Mouse (Mus musculus) thymus, adult 2 months (tissue): ENCODE results near the gene Fars2. TPM values are rescaled to one million over a fixed set of nuclear protein-coding genes. Genes with fewer than 3 reads are reported as not detected.

Source experiments
- DNase-seq: peaks from one replicate; pipeline ENCODE4 v3.0.0; 2021
- H3K27ac ChIP-seq: fragments of 200-500 bp; 2 replicates; pipeline ENCODE4 v1.5.1; 2012; ENCODE audit warnings: low read length, control low read depth; ENCODE audit not compliant: control insufficient read depth, insufficient read depth
- H3K27me3 ChIP-seq: fragments of 200-500 bp; 2 replicates; pipeline ENCODE4 v1.6.1; 2012; ENCODE audit warnings: mild to moderate bottlenecking, low read length, moderate library complexity, mixed read lengths; ENCODE audit not compliant: control insufficient read depth, insufficient read depth
- H3K36me3 ChIP-seq: fragments of 200-500 bp; 2 replicates; pipeline ENCODE4 v1.6.1; 2012; ENCODE audit warnings: mild to moderate bottlenecking, low read length, moderate library complexity; ENCODE audit not compliant: control insufficient read depth, insufficient read depth
- H3K4me1 ChIP-seq: fragments of 200-500 bp; replicated peaks from 2 replicates; pipeline ENCODE4 v1.6.1; 2012; ENCODE audit warnings: low read length; ENCODE audit not compliant: control insufficient read depth, insufficient read depth
- H3K4me3 ChIP-seq: fragments of 200-500 bp; 2 replicates; pipeline ENCODE4 v1.5.1; 2012; ENCODE audit warnings: mild to moderate bottlenecking, low read length, control low read depth, moderate library complexity; ENCODE audit not compliant: control insufficient read depth, insufficient read depth
- CTCF ChIP-seq: fragments of 200-500 bp; IDR thresholded peaks from 2 replicates; pipeline ENCODE4 v1.5.1; 2012; ENCODE audit warnings: mild to moderate bottlenecking, control low read depth, low read length, moderate library complexity, borderline replicate concordance; ENCODE audit not compliant: control insufficient read depth, poor library complexity, insufficient read depth; ENCODE audit errors: extremely low read depth
- POLR2A ChIP-seq: fragments of 200-500 bp; IDR thresholded peaks from 2 replicates; pipeline ENCODE4 v1.6.1; 2012; ENCODE audit warnings: mild to moderate bottlenecking, low read length, control low read depth, moderate library complexity; ENCODE audit not compliant: control insufficient read depth, poor library complexity, insufficient read depth; ENCODE audit errors: extremely low read depth
- WGBS: fragments of 180-500 bp; shearing (Covaris S2); methylation state at CpG from one replicate; pipeline ENCODE4 v1.1.7; 2018; 5-methylcytosine and 5-hydroxymethylcytosine counted together
- polyA plus RNA-seq: library from polyadenylated mRNA; depleted of rRNA; stranded (reverse); fragments of >200 nt; gene quantifications from 2 replicates; pipeline ENCODE4 v1.2.3, GENCODE M21; 2012

Gene Fars2
- polyA plus RNA-seq, 1 experiment = 47.6 TPM

DNA sequence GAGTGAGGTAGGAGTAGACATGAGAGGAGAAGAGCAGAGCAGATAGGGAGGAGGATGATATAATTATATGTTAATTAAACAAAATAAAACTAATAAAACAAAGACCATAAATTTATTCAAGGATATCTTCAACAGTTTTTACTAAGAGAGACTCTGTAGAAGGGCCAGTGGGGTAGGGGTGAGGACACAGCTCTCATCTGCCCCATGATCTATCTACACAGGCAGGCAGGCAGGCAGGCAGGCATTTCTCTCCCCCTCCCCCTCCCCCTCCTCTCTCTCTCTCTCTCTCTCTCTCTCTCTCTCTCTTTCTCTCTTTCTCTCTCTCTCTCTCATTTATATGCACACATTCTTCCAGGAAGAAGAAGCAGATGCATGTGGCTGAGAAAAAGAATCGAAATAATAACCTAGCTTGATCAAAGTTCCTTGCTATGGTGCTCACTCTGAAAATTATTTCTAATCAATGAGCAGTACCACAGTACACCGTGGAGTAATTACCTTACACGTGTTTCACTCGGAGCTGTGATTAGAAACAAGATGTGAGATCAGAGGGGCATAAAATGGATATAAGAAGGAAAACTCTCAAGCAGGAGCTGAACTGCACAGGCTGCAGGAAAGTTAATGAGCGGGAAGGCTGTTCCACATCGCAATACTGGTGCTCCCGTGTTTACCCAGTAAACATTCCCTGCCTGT lies 312.4 kb downstream of the Fars2 start:
- H3K27me3 ChIP-seq = no peaks in the 10 kb centered on the region
- WGBS = 96% methylated on average over 7 of the region's 7 CpGs
- H3K27ac ChIP-seq = no peak overlapping the region
- DNase-seq = no peak
- H3K4me3 ChIP-seq = no peak overlapping the region
- no peaks in the 10 kb centered on the region for H3K4me1 ChIP-seq
- H3K36me3 ChIP-seq = no peaks in the 10 kb centered on the region
- no peak for TF ChIP-seq POLR2A
- TF ChIP-seq CTCF = no peak

DNA sequence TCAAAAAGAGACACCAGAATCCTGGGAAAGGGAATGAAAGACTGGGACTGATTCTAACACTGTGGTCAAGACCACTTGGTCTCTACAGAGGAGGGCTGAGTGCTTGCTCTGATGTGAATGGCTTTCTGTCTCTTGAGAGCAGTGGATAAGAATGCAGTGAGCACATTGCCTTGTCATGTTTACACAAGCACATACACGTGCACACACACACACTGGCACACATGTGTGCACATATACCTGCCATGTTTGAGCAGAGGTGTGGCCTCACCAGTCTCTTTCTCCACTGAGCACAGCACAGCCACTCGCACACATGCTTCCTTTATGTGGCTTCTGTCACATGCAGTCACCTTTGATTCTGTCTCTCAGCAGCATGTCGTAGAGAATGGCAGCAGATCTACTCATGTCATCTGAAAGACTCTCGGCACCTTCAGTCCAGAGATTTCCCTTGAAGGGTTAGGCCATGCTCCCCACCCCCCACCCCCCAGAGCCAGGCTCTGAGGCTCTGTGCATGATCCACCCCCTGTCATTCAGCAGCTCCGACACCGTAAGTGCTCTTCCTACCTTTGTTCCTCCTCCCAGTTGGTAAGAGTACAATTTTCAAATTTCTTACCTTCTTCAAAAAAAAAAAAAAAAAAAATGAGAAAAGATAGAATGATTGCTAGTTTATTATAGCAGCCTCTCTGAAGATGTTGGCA lies 313.4 kb downstream of the Fars2 start:
- Histone ChIP-seq H3K27me3 (no peaks in the 10 kb centered on the region), H3K36me3 (no peaks in the 10 kb centered on the region), H3K4me1 (no peaks in the 10 kb centered on the region), H3K4me3 (no peak overlapping the region), H3K27ac (no peak overlapping the region)
- WGBS = 46% methylated on average over 6 of the region's 6 CpGs
- peak; percentile 3 for DNase-seq
- TF ChIP-seq POLR2A (no peak), CTCF (no peak)

DNA sequence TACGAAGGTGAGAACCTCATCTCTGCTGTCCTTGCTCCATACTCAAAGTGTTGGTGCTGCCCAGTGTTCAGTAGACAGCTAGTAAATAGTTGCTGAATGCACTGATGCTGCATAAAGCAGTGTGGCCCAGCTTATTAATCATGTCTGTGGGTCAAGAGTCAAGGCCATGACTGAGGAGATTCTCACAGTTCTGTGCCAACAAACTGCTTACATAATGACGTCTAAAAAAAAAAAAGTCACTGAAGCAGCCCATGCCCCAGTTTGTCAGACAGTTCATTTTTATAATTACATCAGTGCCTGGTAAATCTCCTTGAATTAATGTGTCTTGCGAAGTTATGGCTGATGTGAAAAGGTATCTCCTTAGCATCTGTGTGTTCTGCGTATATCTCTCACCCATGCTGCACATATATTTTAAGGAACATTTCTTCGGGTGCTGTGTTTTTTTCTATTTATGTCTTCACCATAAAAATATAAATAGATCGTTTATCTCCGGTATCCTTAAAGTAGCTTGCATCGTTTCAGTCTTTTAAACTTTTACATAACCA lies 314.8 kb downstream of the Fars2 start:
- no peaks in the 10 kb centered on the region for H3K4me1 ChIP-seq
- H3K4me3 ChIP-seq = no peak overlapping the region
- WGBS = 97% methylated on average over 8 of the region's 8 CpGs
- TF ChIP-seq CTCF = no peak
- TF ChIP-seq POLR2A = no peak
- H3K36me3 ChIP-seq = no peaks in the 10 kb centered on the region
- H3K27me3 ChIP-seq = no peaks in the 10 kb centered on the region
- no peak for DNase-seq
- H3K27ac ChIP-seq = no peak overlapping the region

DNA sequence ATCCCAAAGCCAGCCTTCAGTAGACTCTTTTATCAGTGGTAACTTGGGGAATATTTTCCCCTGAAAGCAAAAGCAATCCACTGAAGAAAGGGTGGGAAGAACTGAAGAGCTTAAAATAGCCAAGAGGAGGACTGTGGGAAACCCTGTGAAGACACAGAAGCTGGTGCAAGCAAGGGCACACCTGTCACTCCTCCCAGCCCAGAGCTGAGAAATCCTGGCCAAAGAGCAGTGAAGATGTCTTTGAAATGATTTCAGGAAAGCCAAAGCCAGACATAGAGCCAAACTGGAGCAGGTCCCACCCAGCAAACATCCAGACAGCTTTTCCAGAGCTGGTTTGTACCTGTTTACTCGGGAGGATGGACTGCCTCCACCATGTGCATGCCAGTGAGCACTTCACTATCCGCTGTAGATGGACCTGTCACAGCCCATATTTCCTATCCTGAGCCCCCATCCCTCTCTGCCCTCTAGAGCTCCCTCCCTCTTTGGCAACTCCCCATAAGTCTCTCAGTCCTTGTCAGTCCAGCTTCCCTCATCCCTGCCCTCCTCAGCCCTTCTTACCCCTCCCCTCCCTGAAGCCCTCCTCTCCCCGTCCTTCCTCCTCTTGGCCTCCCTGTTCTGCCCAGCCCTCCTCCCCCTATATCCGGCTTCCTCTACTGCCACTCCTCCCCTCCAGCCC lies 327.7 kb downstream of the Fars2 start:
- TF ChIP-seq CTCF (no peak), POLR2A (no peak)
- 95% methylated on average over 4 of the region's 4 CpGs for WGBS

DNA sequence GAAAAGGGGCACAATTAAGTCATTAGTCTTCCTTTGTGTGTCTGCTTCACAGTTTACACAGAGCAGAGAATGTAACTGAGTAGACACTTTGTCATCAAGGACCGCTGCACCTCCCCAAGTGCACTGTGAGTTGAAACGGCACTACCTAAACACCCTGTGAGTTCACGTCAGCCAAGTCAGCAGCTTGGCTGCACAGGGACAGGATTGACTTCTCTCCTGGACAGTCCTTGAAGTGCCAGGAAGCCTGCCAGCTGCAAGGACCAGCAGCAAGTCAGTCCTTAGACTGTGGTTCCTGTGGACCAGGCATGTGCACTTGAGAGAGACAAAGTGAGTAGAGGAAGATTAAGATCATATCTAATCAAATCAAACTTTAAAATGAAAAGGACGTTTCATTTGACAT lies 330.7 kb downstream of the Fars2 start:
- WGBS = 83% methylated on average over 4 of the region's 4 CpGs
- Histone ChIP-seq H3K4me1 (peaks cover 4% of the 10 kb centered on the region), H3K36me3 (no peaks in the 10 kb centered on the region), H3K27me3 (no peaks in the 10 kb centered on the region), H3K27ac (no peak overlapping the region), H3K4me3 (no peak overlapping the region)
- DNase-seq = no peak
- TF ChIP-seq POLR2A (no peak), CTCF (no peak)

More for the DNA sequence above, 327.7 kb downstream of the Fars2 start:
- H3K4me3 ChIP-seq = no peak overlapping the region
- H3K27ac ChIP-seq = no peak overlapping the region
- peaks cover 4% of the 10 kb centered on the region for H3K4me1 ChIP-seq
- H3K27me3 ChIP-seq = no peaks in the 10 kb centered on the region
- no peaks in the 10 kb centered on the region for H3K36me3 ChIP-seq
- no peak for DNase-seq

DNA sequence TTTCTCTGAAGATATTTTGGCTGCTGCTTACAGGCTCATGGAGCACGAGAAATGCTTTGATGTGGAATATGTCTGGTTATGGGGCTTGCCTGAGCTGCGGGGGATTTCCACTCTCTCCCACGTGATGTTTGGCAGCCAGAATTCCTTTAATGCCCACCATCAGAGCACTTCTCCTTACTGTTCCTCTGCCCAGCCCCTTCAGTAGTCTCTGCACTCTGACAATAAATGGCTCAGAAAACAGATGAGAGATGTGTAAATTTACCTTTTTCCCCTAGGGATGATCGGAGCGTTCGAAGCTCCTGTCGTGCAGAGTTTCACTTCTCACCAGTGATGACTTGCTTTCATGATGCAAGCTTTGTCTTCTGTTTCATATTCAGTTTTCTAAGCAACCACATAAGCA lies 331.4 kb downstream of the Fars2 start:
- DNase-seq = no peak
- H3K4me1 ChIP-seq = peaks cover 4% of the 10 kb centered on the region
- WGBS = 53% methylated on average over 7 of the region's 7 CpGs
- no peak overlapping the region for H3K27ac ChIP-seq
- no peak overlapping the region for H3K4me3 ChIP-seq
- no peaks in the 10 kb centered on the region for H3K36me3 ChIP-seq
- TF ChIP-seq CTCF (no peak), POLR2A (no peak)
- H3K27me3 ChIP-seq = no peaks in the 10 kb centered on the region
